Mouse (Mus musculus): ENCODE measurements at regions not wholly inside any gene's neighbourhood (a gene's known extent, or its start where the extent isn't known, plus 50 kb on each side); places are given as distances from the start of the nearest gene placed in this dataset.

GRCm38 (mm10) chr13:26519054-26519453 is 250.9 kb downstream of the Hdgfl1 start:
- Histone ChIP-seq H3K9me3 (no peaks in the 10 kb centered on the region), H3K36me3 (no peaks in the 10 kb centered on the region), H3K9ac (replicated peaks) (no peak overlapping the region), H3K4me3 (replicated peaks) (no peak overlapping the region), H3K4me2 (no peak overlapping the region), H3K27ac (no peak overlapping the region), H3K4me1 (replicated peaks) (no peaks in the 10 kb centered on the region), H3K27me3 (no peaks in the 10 kb centered on the region)
- WGBS: 32% methylated on average over 1 of the region's 1 CpGs
- ATAC-seq (ENCODE audit: insufficient number of reproducible peaks, insufficient read depth, low FRiP score, low TSS enrichment, low read depth): no peak

DNA sequence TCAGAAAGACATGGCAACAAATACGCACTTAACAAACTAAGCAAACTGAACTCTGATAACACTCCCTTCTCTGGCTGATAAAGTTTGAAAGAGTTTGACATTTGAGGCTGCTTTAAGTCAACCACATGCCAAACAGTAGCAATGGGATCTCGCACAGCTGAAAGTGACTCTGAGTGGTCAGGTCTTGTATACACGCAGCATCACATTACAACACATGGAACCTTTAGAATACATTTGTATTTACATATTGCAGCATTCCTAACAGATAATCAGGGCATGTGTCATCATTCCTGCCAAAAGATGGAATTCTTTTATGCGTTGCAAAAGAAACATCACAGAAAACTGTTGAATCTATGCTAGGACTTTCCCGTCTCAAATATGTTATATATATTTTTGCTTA is 251.5 kb downstream of the Hdgfl1 start:
- no peaks in the 10 kb centered on the region for H3K4me1 ChIP-seq (replicated peaks)
- H3K36me3 ChIP-seq: no peaks in the 10 kb centered on the region
- ATAC-seq (ENCODE audit: insufficient number of reproducible peaks, insufficient read depth, low FRiP score, low TSS enrichment, low read depth): no peak
- H3K27ac ChIP-seq: no peak overlapping the region
- no peak overlapping the region for H3K4me3 ChIP-seq (replicated peaks)
- no peak overlapping the region for H3K4me2 ChIP-seq
- 87% methylated on average over 5 of the region's 5 CpGs for WGBS
- H3K27me3 ChIP-seq: no peaks in the 10 kb centered on the region
- H3K9me3 ChIP-seq: no peaks in the 10 kb centered on the region
- H3K9ac ChIP-seq (replicated peaks): no peak overlapping the region

DNA sequence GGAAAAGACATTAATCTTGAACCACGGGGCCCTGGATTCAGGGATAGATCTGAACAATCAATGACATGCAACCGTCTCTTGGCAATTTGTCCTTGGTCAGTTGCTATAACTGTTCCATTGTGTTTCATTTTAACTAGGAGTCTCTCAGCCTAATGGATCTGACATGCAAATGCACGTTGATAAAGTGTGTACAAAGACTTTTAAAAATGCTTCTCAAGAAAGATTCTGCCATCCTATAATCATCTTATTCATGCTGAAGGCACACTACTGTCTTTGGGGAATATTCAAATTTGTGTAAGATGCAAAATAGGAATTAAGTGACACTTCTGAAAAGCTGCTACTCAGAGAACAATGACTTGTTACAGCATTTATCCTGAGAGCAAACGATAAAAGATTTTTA is 252.3 kb downstream of the Hdgfl1 start:
- Histone ChIP-seq H3K27ac (no peak overlapping the region), H3K4me2 (no peak overlapping the region), H3K9ac (replicated peaks) (no peak overlapping the region), H3K9me3 (no peaks in the 10 kb centered on the region), H3K36me3 (no peaks in the 10 kb centered on the region), H3K4me3 (replicated peaks) (no peak overlapping the region), H3K27me3 (no peaks in the 10 kb centered on the region), H3K4me1 (replicated peaks) (no peaks in the 10 kb centered on the region)
- 80% methylated on average over 4 of the region's 4 CpGs for WGBS
- no peak for ATAC-seq (ENCODE audit: insufficient number of reproducible peaks, insufficient read depth, low FRiP score, low TSS enrichment, low read depth)

DNA sequence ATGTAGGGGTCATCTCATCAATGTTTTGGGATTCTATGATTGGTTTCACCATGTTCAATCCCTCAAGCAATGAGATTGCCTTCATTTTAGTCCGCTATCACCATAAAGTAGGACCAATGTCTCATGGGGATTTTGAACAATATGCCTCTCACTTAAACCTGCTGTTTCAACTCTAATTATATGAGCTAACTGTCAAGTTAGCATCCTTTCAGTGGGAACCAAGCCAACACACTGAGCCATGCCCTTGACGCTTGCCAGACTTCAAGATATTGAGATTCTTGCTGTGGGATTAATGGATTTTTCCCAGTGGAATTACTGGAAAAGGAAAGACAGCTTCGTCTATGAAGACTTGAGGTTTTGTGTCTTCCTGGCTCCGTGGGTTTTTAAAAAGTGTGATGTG is 259.5 kb downstream of the Hdgfl1 start:
- Histone ChIP-seq H3K4me3 (replicated peaks) (no peak overlapping the region), H3K4me1 (replicated peaks) (no peaks in the 10 kb centered on the region), H3K9ac (replicated peaks) (no peak overlapping the region), H3K36me3 (no peaks in the 10 kb centered on the region), H3K4me2 (no peak overlapping the region), H3K9me3 (no peaks in the 10 kb centered on the region), H3K27me3 (no peaks in the 10 kb centered on the region), H3K27ac (no peak overlapping the region)
- ATAC-seq (ENCODE audit: insufficient number of reproducible peaks, insufficient read depth, low FRiP score, low TSS enrichment, low read depth): no peak
- WGBS: 83% methylated on average over 4 of the region's 4 CpGs

DNA sequence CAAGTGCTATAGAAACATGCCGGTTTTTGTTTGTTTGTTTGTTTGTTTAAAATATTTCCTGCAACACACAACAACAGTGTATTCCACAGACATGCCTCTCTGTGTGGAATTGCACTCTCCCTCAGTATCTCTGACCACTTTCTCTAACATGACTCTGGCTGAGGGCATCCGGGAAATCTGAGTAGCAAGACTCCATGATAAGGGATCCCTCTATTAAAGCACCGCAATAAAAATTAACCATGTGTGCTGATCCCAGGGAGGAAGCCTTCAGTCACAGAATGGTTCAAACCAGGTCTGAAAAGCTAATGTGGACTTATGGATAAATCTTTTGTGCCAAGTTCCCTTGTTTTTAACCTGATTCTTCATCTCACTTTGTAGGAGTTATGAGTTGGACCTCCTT is 260.1 kb downstream of the Hdgfl1 start:
- Histone ChIP-seq H3K9me3 (no peaks in the 10 kb centered on the region), H3K27me3 (no peaks in the 10 kb centered on the region), H3K4me3 (replicated peaks) (no peak overlapping the region), H3K9ac (replicated peaks) (no peak overlapping the region), H3K27ac (no peak overlapping the region), H3K36me3 (no peaks in the 10 kb centered on the region), H3K4me2 (no peak overlapping the region), H3K4me1 (replicated peaks) (no peaks in the 10 kb centered on the region)
- 81% methylated on average over 3 of the region's 3 CpGs for WGBS
- no peak for ATAC-seq (ENCODE audit: insufficient number of reproducible peaks, insufficient read depth, low FRiP score, low TSS enrichment, low read depth)

- Histone ChIP-seq H3K4me3 (replicated peaks) (no peak overlapping the region), H3K4me1 (replicated peaks) (no peaks in the 10 kb centered on the region), H3K9me3 (no peaks in the 10 kb centered on the region), H3K27ac (no peak overlapping the region), H3K9ac (replicated peaks) (no peak overlapping the region), H3K27me3 (no peaks in the 10 kb centered on the region), H3K4me2 (no peak overlapping the region), H3K36me3 (no peaks in the 10 kb centered on the region)
- WGBS: 88% methylated on average over 1 of the region's 1 CpGs
- no peak for ATAC-seq (ENCODE audit: insufficient number of reproducible peaks, insufficient read depth, low FRiP score, low TSS enrichment, low read depth)
These were observed 266.2 kb downstream of the Hdgfl1 start for GRCm38 (mm10) chr13:26503744-26504143.

DNA sequence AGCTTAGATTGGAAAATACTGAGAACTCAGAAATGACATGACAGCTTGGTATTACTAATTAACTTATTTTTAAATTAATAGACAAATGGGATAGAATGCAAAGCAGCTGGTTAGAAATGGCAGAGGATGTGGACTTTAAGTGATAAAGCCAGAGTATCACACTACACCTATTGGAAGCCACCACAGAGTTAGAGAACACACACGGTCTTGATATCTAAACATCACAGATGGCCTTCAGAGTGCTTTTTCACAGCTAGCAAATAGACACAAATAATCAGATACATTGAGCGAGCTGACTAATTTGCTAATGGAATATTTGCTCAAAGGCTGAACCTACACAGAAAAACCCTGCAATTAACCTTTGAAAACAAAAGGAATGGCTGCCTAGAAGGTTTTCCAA is 272.9 kb downstream of the Hdgfl1 start:
- ATAC-seq (ENCODE audit: insufficient number of reproducible peaks, insufficient read depth, low FRiP score, low TSS enrichment, low read depth): no peak
- H3K9me3 ChIP-seq: no peaks in the 10 kb centered on the region
- no peak overlapping the region for H3K4me3 ChIP-seq (replicated peaks)
- H3K4me1 ChIP-seq (replicated peaks): no peaks in the 10 kb centered on the region
- WGBS: 96% methylated on average over 2 of the region's 2 CpGs
- no peak overlapping the region for H3K27ac ChIP-seq
- no peaks in the 10 kb centered on the region for H3K27me3 ChIP-seq
- no peak overlapping the region for H3K4me2 ChIP-seq
- H3K36me3 ChIP-seq: no peaks in the 10 kb centered on the region
- no peak overlapping the region for H3K9ac ChIP-seq (replicated peaks)

DNA sequence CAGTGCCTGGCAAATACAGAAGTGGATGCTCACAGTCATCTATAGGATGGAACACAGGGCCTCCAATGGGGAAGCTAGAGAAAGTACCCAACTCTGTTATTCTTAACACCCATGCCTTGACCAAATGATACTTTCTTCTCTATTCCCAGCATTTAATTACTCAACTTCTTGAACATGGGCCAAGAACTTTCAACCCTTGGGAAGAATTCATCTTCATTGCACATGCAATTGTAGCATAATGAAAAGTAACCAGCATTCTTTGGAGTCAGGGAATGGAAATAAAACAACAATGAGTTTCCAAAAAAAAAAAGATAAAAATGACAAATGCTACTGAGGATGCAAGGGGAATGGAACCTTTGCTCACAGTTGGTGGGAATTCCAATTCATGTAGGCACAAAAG is 274.1 kb downstream of the Hdgfl1 start:
- Histone ChIP-seq H3K4me3 (replicated peaks) (no peak overlapping the region), H3K9ac (replicated peaks) (no peak overlapping the region), H3K4me2 (no peak overlapping the region), H3K9me3 (no peaks in the 10 kb centered on the region), H3K27ac (no peak overlapping the region), H3K4me1 (replicated peaks) (no peaks in the 10 kb centered on the region), H3K36me3 (no peaks in the 10 kb centered on the region), H3K27me3 (no peaks in the 10 kb centered on the region)
- no peak for ATAC-seq (ENCODE audit: insufficient number of reproducible peaks, insufficient read depth, low FRiP score, low TSS enrichment, low read depth)

DNA sequence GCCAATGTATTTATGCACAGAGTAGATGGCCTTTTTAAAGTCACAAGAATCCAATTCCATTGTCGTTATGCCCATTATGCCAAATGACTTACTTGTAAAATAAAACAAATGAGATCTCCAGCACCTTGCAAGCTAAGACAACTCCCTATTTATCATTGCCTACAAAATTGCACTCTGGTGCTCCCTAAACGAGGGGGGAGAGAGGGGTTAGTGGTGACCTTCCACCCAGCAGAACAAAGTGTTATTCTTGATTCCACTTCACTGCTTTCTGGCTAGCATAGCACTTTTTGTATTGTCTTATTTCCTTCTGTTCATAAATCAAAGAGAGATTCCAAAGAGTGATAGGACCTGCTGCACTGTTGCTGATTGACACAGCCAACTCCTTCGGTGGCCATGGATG is 300.6 kb downstream of the Hdgfl1 start:
- Histone ChIP-seq H3K27ac (no peak overlapping the region), H3K27me3 (no peaks in the 10 kb centered on the region), H3K4me3 (replicated peaks) (no peak overlapping the region), H3K4me1 (replicated peaks) (no peaks in the 10 kb centered on the region), H3K36me3 (no peaks in the 10 kb centered on the region), H3K9me3 (no peaks in the 10 kb centered on the region), H3K4me2 (no peak overlapping the region), H3K9ac (replicated peaks) (no peak overlapping the region)
- ATAC-seq (ENCODE audit: insufficient number of reproducible peaks, insufficient read depth, low FRiP score, low TSS enrichment, low read depth): no peak
- WGBS: 68% methylated on average over 3 of the region's 3 CpGs

- no peak overlapping the region for H3K4me3 ChIP-seq (replicated peaks)
- no peak for ATAC-seq (ENCODE audit: insufficient number of reproducible peaks, insufficient read depth, low FRiP score, low TSS enrichment, low read depth)
- H3K9me3 ChIP-seq: no peaks in the 10 kb centered on the region
- no peak overlapping the region for H3K9ac ChIP-seq (replicated peaks)
- H3K36me3 ChIP-seq: no peaks in the 10 kb centered on the region
- no peak overlapping the region for H3K27ac ChIP-seq
- H3K4me2 ChIP-seq: no peak overlapping the region
- no peaks in the 10 kb centered on the region for H3K4me1 ChIP-seq (replicated peaks)
- H3K27me3 ChIP-seq: no peaks in the 10 kb centered on the region
These were observed 302.4 kb downstream of the Hdgfl1 start for GRCm38 (mm10) chr13:26467526-26467925.

DNA sequence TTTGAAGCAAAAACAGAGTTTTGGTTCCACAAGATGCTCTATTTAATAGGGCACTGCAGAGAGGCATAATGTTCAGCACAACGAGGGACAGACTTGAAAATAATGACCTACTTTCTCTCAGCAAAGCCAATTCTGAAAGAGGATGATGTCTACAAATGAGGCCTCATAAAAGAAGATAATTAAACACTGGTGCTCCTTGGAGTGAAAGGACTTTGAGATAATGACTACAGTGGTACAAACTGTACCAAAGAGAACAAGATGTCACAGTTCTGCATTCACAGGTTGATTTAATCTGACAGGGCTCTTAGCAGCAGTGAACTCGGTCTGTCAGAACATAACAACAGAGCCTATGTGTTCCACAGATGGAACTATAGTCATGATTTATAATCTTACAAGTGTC is 305.4 kb downstream of the Hdgfl1 start:
- ATAC-seq (ENCODE audit: insufficient number of reproducible peaks, insufficient read depth, low FRiP score, low TSS enrichment, low read depth): no peak
- no peak overlapping the region for H3K27ac ChIP-seq

GRCm38 (mm10) chr13:26464096-26464495 is 305.9 kb downstream of the Hdgfl1 start:
- no peak overlapping the region for H3K27ac ChIP-seq
- H3K4me3 ChIP-seq (replicated peaks): no peak overlapping the region
- no peaks in the 10 kb centered on the region for H3K27me3 ChIP-seq
- ATAC-seq (ENCODE audit: insufficient number of reproducible peaks, insufficient read depth, low FRiP score, low TSS enrichment, low read depth): no peak
- no peaks in the 10 kb centered on the region for H3K9me3 ChIP-seq
- no peak overlapping the region for H3K4me2 ChIP-seq
- no peaks in the 10 kb centered on the region for H3K36me3 ChIP-seq
- no peak overlapping the region for H3K9ac ChIP-seq (replicated peaks)
- no peaks in the 10 kb centered on the region for H3K4me1 ChIP-seq (replicated peaks)

More for the DNA sequence above, 305.4 kb downstream of the Hdgfl1 start:
- WGBS: 31% methylated on average over 2 of the region's 2 CpGs
- no peaks in the 10 kb centered on the region for H3K36me3 ChIP-seq
- H3K9ac ChIP-seq (replicated peaks): no peak overlapping the region
- no peak overlapping the region for H3K4me2 ChIP-seq
- no peaks in the 10 kb centered on the region for H3K27me3 ChIP-seq
- no peaks in the 10 kb centered on the region for H3K9me3 ChIP-seq
- H3K4me3 ChIP-seq (replicated peaks): no peak overlapping the region
- H3K4me1 ChIP-seq (replicated peaks): no peaks in the 10 kb centered on the region
